Mouse (Mus musculus): ENCODE measurements around the gene Trp73. TPM values are rescaled to one million over a fixed set of nuclear protein-coding genes. Genes with fewer than 3 reads are reported as not detected.

Trp73 gene
- polyA plus RNA-seq, 1 experiment: not detected

DNA sequence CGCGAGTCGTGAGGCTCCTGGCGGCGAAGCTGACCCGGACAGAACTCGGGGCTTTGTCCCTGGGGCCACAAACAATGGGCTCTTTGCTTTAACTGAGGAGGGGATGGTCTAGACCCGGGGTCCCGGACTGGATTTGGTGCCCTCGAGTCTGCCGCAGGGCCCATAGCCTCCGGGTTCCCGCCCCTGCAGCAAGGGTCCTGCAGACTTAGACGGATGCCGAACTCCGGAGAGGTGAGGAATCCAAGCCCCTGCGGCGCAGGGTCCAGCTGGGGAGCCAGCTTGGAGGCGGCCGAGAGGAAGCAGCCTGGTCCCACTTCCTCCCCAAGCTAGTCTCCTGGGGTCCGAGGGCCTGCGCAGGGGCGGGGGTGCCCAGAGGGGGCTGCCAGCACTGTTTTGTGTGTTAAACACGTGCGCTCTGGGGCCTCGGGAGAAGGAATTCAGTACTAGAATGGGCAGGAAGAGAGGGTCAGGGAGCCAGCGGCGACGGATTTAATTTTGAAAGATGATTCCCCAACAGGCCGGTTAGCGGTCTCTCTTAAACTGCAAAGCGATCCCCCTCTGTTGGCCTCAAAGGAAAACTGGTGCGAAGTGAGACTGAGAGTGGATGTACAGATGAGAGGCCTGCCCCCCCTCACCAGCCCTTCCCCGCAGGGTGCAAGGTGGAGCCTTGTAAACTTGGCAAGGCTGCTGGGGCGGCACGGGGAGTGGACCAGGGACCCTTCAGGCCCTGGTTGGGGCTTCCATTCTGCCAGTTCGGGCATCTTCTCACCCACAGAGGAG, 31.3 kb upstream of the Trp73 start:
- 3% methylated on average over 37 of the region's 37 CpGs for WGBS
- Histone ChIP-seq H3K27ac (ENCODE audit: control insufficient read depth, insufficient read depth, low read depth, low read length, poor library complexity) (no peak overlapping the region; the same call in 1 of the 2 replicates), H3K4me1 (ENCODE audit: control insufficient read depth, insufficient read depth, low read length) (no peaks in the 10 kb centered on the region), H3K4me3 (replicated peaks; ENCODE audit: control insufficient read depth, low read depth, low read length) (no peak overlapping the region)
- TF ChIP-seq CTCF (IDR thresholded peaks at IDR 0.05; ENCODE audit: control insufficient read depth, insufficient read depth, low read length) (no peak), POLR2A (IDR thresholded peaks at IDR 0.05; ENCODE audit: borderline replicate concordance, control insufficient read depth, low read depth, low read length) (no peak)

GRCm38 (mm10) chr4:154170506-154171150, 30.6 kb upstream of the Trp73 start, which contains the start of gene Megf6:
TSS of gene Megf6 (plus strand) at chr4:154170730.
- Histone ChIP-seq H3K4me3 (replicated peaks; ENCODE audit: control insufficient read depth, low read depth, low read length) (no peak within 1 kb of the TSS), H3K4me1 (ENCODE audit: control insufficient read depth, insufficient read depth, low read length) (no peaks in the 10 kb centered on the region), H3K27ac (ENCODE audit: control insufficient read depth, insufficient read depth, low read depth, low read length, poor library complexity) (no peak within 1 kb of the TSS; the same call in 1 of the 2 replicates)
- no peak for TF ChIP-seq CTCF (IDR thresholded peaks at IDR 0.05; ENCODE audit: control insufficient read depth, insufficient read depth, low read length)
- no peak for TF ChIP-seq POLR2A (IDR thresholded peaks at IDR 0.05; ENCODE audit: borderline replicate concordance, control insufficient read depth, low read depth, low read length)
- 2% methylated on average over 61 of the region's 61 CpGs for WGBS

- H3K4me3 ChIP-seq (replicated peaks; ENCODE audit: control insufficient read depth, low read depth, low read length): no peak overlapping the region
- 3% methylated on average over 15 of the region's 15 CpGs for WGBS
- H3K4me1 ChIP-seq (ENCODE audit: control insufficient read depth, insufficient read depth, low read length): no peaks in the 10 kb centered on the region
- H3K27ac ChIP-seq (ENCODE audit: control insufficient read depth, insufficient read depth, low read depth, low read length, poor library complexity): no peak overlapping the region
- no peak for TF ChIP-seq POLR2A (IDR thresholded peaks at IDR 0.05; ENCODE audit: borderline replicate concordance, control insufficient read depth, low read depth, low read length)
Measured at GRCm38 (mm10) chr4:154170021-154170420, 30.0 kb upstream of the Trp73 start.

DNA sequence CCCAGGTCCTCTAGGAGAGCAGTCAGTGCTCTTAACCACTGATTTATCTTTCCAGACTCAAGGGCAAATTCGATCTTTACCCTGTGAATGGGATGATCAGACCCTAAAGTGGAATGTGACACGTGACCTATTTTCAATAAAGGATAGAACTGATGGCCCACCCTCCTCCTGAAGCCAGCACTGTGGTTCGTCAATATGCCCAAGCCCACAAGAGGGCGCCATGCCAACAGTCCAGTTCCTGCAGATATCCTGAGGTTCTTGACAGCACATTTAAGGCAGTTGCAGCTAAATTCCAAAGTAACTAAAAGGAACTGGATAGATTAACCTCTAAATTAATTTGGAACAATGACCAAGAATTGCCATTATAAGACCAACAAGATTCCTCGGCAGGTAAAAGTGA, 27.0 kb upstream of the Trp73 start:
- TF ChIP-seq CTCF (IDR thresholded peaks at IDR 0.05; ENCODE audit: control insufficient read depth, insufficient read depth, low read length): peak; percentile 77
- TF ChIP-seq POLR2A (IDR thresholded peaks at IDR 0.05; ENCODE audit: borderline replicate concordance, control insufficient read depth, low read depth, low read length): no peak
- Histone ChIP-seq H3K4me1 (ENCODE audit: control insufficient read depth, insufficient read depth, low read length) (no peaks in the 10 kb centered on the region; the same call in 1 of the 2 replicates), H3K27ac (ENCODE audit: control insufficient read depth, insufficient read depth, low read depth, low read length, poor library complexity) (no peak overlapping the region), H3K4me3 (replicated peaks; ENCODE audit: control insufficient read depth, low read depth, low read length) (no peak overlapping the region)
- WGBS: 21% methylated on average over 5 of the region's 5 CpGs

GRCm38 (mm10) chr4:154163296-154163695, 23.3 kb upstream of the Trp73 start:
- Histone ChIP-seq H3K4me1 (ENCODE audit: control insufficient read depth, insufficient read depth, low read length) (no peaks in the 10 kb centered on the region; the same call in 1 of the 2 replicates), H3K4me3 (replicated peaks; ENCODE audit: control insufficient read depth, low read depth, low read length) (no peak overlapping the region), H3K27ac (ENCODE audit: control insufficient read depth, insufficient read depth, low read depth, low read length, poor library complexity) (no peak overlapping the region)
- peak; percentile 88 for TF ChIP-seq CTCF (IDR thresholded peaks at IDR 0.05; ENCODE audit: control insufficient read depth, insufficient read depth, low read length)
- no peak for TF ChIP-seq POLR2A (IDR thresholded peaks at IDR 0.05; ENCODE audit: borderline replicate concordance, control insufficient read depth, low read depth, low read length)
- WGBS: 17% methylated on average over 7 of the region's 7 CpGs

DNA sequence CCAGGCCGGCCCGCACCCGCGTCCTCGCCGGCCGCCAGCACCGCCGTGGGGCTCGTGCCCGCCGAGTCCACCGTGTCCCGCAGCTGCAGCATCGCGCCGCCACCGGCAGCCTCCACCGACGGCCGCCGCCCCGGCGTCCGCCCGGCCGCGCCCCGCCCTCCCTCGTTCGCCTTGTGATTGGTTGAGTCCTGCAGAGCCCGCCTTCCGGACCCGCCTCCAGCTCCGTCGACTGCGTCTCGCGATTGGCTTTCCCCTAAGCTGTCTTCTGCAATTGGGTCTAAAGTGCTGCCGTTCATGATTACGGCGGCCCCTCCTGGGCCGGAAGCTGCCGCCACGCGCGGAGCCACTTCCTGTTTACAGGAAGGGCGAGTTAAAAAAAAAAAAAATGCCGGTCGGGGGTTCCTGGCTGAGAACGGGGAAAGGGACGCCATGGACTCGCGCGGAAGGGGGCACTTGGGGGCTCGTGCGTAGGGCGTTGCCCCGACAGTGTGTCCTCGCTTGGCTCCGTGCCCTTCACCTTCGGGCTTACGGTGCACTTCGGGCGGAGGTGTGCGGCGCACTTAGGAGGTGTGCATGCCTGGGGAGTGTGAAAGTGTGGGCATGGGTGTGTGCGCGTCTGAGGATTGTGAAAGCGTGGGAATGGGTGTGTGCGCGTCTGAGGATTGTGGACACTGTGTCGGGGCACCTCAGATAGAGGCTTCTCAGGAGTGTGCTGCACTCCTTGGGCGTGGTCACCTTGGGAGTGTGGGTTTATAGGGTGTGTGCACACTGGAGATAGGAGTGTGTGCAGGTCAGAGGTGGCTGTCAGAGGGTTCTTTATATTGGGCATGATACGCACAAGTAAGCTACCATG, 20.8 kb upstream of the Trp73 start, which contains the start of gene Tprgl:
Gene Tprgl, minus strand, starts transcription at position 129 of the 853 bp plus-strand sequence.
- Histone ChIP-seq H3K4me1 (ENCODE audit: control insufficient read depth, insufficient read depth, low read length) (no peaks in the 10 kb centered on the region; the same call in 1 of the 2 replicates), H3K4me3 (replicated peaks; ENCODE audit: control insufficient read depth, low read depth, low read length) (peak within 1 kb of the TSS; percentile 96), H3K27ac (ENCODE audit: control insufficient read depth, insufficient read depth, low read depth, low read length, poor library complexity) (peak within 1 kb of the TSS; percentile 97)
- TF ChIP-seq CTCF (IDR thresholded peaks at IDR 0.05; ENCODE audit: control insufficient read depth, insufficient read depth, low read length): no peak; the same call in 1 of the 2 replicates
- peak; percentile 95; the same call in 1 of the 2 replicates for TF ChIP-seq POLR2A (IDR thresholded peaks at IDR 0.05; ENCODE audit: borderline replicate concordance, control insufficient read depth, low read depth, low read length)
- WGBS: under 1% methylated on average over 75 of the region's 75 CpGs

DNA sequence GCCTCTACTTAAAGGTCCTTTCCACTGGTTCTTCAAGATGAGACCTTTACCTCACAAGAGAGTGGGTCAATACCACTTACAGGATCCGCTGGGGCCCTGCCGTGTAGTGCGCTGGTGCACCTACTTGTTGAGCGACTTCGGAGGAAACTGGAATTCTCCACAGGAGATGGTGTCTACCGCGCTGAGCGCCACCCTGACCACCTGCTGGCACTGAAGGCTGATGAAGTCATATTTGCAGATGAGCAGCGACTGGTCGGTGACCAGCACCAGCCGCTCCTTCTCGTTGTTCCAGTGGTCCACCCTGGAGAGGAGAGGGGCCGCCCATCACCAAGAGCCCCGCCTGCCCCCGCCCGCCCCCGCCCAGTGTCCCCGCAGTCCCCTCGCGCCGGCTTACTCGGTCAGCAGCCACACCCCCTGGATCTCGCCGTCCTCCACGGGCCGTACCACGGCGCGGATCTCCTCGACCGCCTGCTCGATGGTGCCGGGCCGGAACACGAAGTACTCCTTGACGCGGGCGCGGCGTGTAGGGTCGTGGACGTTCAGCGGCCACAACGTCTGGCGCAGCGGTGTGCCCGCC, 20.0 kb upstream of the Trp73 start:
- Histone ChIP-seq H3K4me3 (replicated peaks; ENCODE audit: control insufficient read depth, low read depth, low read length) (peak overlapping the region; percentile 90), H3K4me1 (ENCODE audit: control insufficient read depth, insufficient read depth, low read length) (no peaks in the 10 kb centered on the region; the same call in 1 of the 2 replicates), H3K27ac (ENCODE audit: control insufficient read depth, insufficient read depth, low read depth, low read length, poor library complexity) (peak overlapping the region; percentile 96)
- WGBS: under 1% methylated on average over 46 of the region's 47 CpGs
- TF ChIP-seq POLR2A (IDR thresholded peaks at IDR 0.05; ENCODE audit: borderline replicate concordance, control insufficient read depth, low read depth, low read length) (no peak), CTCF (IDR thresholded peaks at IDR 0.05; ENCODE audit: control insufficient read depth, insufficient read depth, low read length) (no peak)

Data from bone marrow, adult 2 months (tissue).